Mouse (Mus musculus): ENCODE results near the gene Slc35f2.

GRCm38 (mm10) chr9:53740829-53741404 lies 30.4 kb upstream of the Slc35f2 start:
- no peak for TF ChIP-seq POLR2A (IDR thresholded peaks at IDR 0.05; ENCODE audit: borderline replicate concordance, low read depth, low read length)
- no peak for TF ChIP-seq CTCF (IDR thresholded peaks at IDR 0.05; ENCODE audit: low read depth, low read length)
